Mouse (Mus musculus) CH12.LX (cell line): ENCODE results near the gene Chrm3. TPM values are rescaled to one million over a fixed set of nuclear protein-coding genes. Genes with fewer than 3 reads are reported as not detected.

Source experiments
- DNase-seq: peaks from one replicate; pipeline ENCODE4 v3.0.0-alpha.2; 2013; ENCODE audit errors: extremely low read depth
- H3K27ac ChIP-seq: 2 replicates; pipeline ENCODE4 v1.5.1; 2012; ENCODE audit warnings: low read depth, mild to moderate bottlenecking, control low read depth, moderate library complexity; ENCODE audit not compliant: insufficient read depth
- H3K27me3 ChIP-seq: replicated peaks from 2 replicates; pipeline ENCODE3; 2012; ENCODE audit warnings: inconsistent platforms
- H3K36me3 ChIP-seq, 2 experiments: replicated peaks in 1 of 2; 2 replicates each; pipeline versions ENCODE3 to v1.6.1; 2012; ENCODE audit warnings: inconsistent platforms in 1 of 2, low read length in 1 of 2, mild to moderate bottlenecking in 1 of 2, mixed read lengths in 1 of 2, moderate library complexity in 1 of 2; ENCODE audit not compliant: control insufficient read depth in 1 of 2, insufficient read depth in 1 of 2
- H3K4me1 ChIP-seq, 2 experiments: 2 replicates each; pipeline ENCODE4 v1.6.1; 2012; ENCODE audit warnings: inconsistent platforms in 1 of 2, moderate library complexity in 1 of 2; ENCODE audit not compliant: insufficient read depth in 2 of 2, control insufficient read depth in 1 of 2
- H3K4me2 ChIP-seq: 2 replicates; pipeline ENCODE4 v1.6.1; 2012; ENCODE audit warnings: low read depth, mild to moderate bottlenecking, control low read depth; ENCODE audit not compliant: poor library complexity, insufficient read depth, severe bottlenecking
- H3K4me3 ChIP-seq, 3 experiments: fragments of 150-350 bp in 1 of 3; sonication (generic) in 1 of 3; replicated peaks in 1 of 3; 2 replicates each; pipeline versions ENCODE3 to v1.5.1; 2011 to 2012; ENCODE audit warnings: low read depth in 2 of 3, low read length in 2 of 3, mild to moderate bottlenecking in 2 of 3, moderate library complexity in 2 of 3, control low read depth in 1 of 3, improper control_type of control experiment in 1 of 3, inconsistent platforms in 1 of 3, mixed read lengths in 1 of 3; ENCODE audit not compliant: poor library complexity in 1 of 3
- H3K79me2 ChIP-seq: replicated peaks from 2 replicates; pipeline ENCODE4 v1.6.1; 2012; ENCODE audit warnings: mild to moderate bottlenecking, moderate library complexity; ENCODE audit not compliant: control insufficient read depth, poor library complexity, insufficient read depth, severe bottlenecking; ENCODE audit errors: extremely low read depth
- H3K9ac ChIP-seq: 2 replicates; pipeline ENCODE4 v1.6.1; 2012; ENCODE audit warnings: low read depth, mild to moderate bottlenecking, control low read depth, moderate library complexity; ENCODE audit not compliant: insufficient read depth
- H3K9me3 ChIP-seq: replicated peaks from 2 replicates; pipeline ENCODE3; 2012; ENCODE audit warnings: low read length, inconsistent platforms, mixed read lengths
- CHD1 ChIP-seq: IDR thresholded peaks from 2 replicates; pipeline ENCODE4 v1.6.1; 2012; ENCODE audit warnings: low read depth, low read length, improper control_type of control experiment, inconsistent platforms
- ELF1 ChIP-seq: IDR thresholded peaks from 2 replicates; pipeline ENCODE4 v1.6.1; 2014; ENCODE audit warnings: low read depth, mild to moderate bottlenecking, inconsistent platforms, low read length, improper control_type of control experiment
- EP300 ChIP-seq: IDR thresholded peaks from 2 replicates; pipeline ENCODE4 v1.6.1; 2011; ENCODE audit warnings: low read length, improper control_type of control experiment
- ETS1 ChIP-seq: conservative IDR thresholded peaks from 2 replicates; pipeline ENCODE4 v1.6.1; 2012; ENCODE audit warnings: low read depth, mild to moderate bottlenecking, inconsistent platforms, low read length, improper control_type of control experiment, moderate library complexity
- HCFC1 ChIP-seq: IDR thresholded peaks from 2 replicates; pipeline ENCODE4 v1.6.1; 2012; ENCODE audit warnings: low read depth, mild to moderate bottlenecking, inconsistent platforms, low read length, improper control_type of control experiment
- IRF4 ChIP-seq: IDR thresholded peaks from 2 replicates; pipeline ENCODE4 v1.6.1; 2014; ENCODE audit warnings: low read depth, mild to moderate bottlenecking, inconsistent platforms, low read length, improper control_type of control experiment
- JUND ChIP-seq: conservative IDR thresholded peaks from 2 replicates; pipeline ENCODE4 v1.6.1; 2011; ENCODE audit warnings: low read depth, low read length, improper control_type of control experiment
- MAFK ChIP-seq: IDR thresholded peaks from 2 replicates; pipeline ENCODE4 v1.6.1; 2011; ENCODE audit warnings: low read length, improper control_type of control experiment; ENCODE audit not compliant: insufficient replicate concordance
- MAX ChIP-seq: IDR thresholded peaks from 2 replicates; pipeline ENCODE4 v1.6.1; 2011; ENCODE audit warnings: low read length, improper control_type of control experiment
- MAZ ChIP-seq: IDR thresholded peaks from 2 replicates; pipeline ENCODE4 v1.6.1; 2012; ENCODE audit warnings: low read depth, mild to moderate bottlenecking, inconsistent platforms, low read length, improper control_type of control experiment, moderate library complexity
- MYC ChIP-seq: IDR thresholded peaks from 2 replicates; pipeline ENCODE4 v1.6.1; 2011; ENCODE audit warnings: low read depth, mild to moderate bottlenecking, improper control_type of control experiment, low read length
- NELFE ChIP-seq: IDR thresholded peaks from 2 replicates; pipeline ENCODE4 v1.6.1; 2011; ENCODE audit warnings: low read depth, low read length, improper control_type of control experiment
- NRF1 ChIP-seq: IDR thresholded peaks from 2 replicates; pipeline ENCODE4 v1.6.1; 2014; ENCODE audit warnings: low read depth, mild to moderate bottlenecking, inconsistent platforms, low read length, improper control_type of control experiment, moderate library complexity
- POLR2A ChIP-seq: IDR thresholded peaks from 2 replicates; pipeline ENCODE4 v1.6.1; 2011; ENCODE audit warnings: low read depth, mild to moderate bottlenecking, improper control_type of control experiment, low read length
- POLR2AphosphoS2 ChIP-seq: IDR thresholded peaks from 2 replicates; pipeline ENCODE4 v1.6.1; 2011; ENCODE audit warnings: low read depth, low read length, improper control_type of control experiment
- TBP ChIP-seq: conservative IDR thresholded peaks from 2 replicates; pipeline ENCODE4 v1.6.1; 2011; ENCODE audit warnings: low read depth, low read length, improper control_type of control experiment
- TCF12 ChIP-seq: IDR thresholded peaks from 2 replicates; pipeline ENCODE4 v1.6.1; 2014; ENCODE audit warnings: low read depth, mild to moderate bottlenecking, inconsistent platforms, low read length, improper control_type of control experiment
- UBTF ChIP-seq: IDR thresholded peaks from 2 replicates; pipeline ENCODE4 v1.6.1; 2012; ENCODE audit warnings: low read depth, mild to moderate bottlenecking, inconsistent platforms, low read length, improper control_type of control experiment, moderate library complexity
- ZKSCAN1 ChIP-seq: IDR thresholded peaks from 2 replicates; pipeline ENCODE4 v1.6.1; 2012; ENCODE audit warnings: low read depth, inconsistent platforms, low read length, improper control_type of control experiment, borderline replicate concordance
- dilution Hi-C: fragments of 300-500 bp; cut with MboI; formaldehyde crosslinking; loops from 2 replicates; pipeline ENCODE4 v1.14.3; 2020; ENCODE audit warnings: low sequenced_read_pairs; ENCODE audit not compliant: extremely low pct_unique_long_range_greater_than_20kb, extremely low pct_ligation_motif_present
- in situ Hi-C: fragments of 300-500 bp; cut with MboI; formaldehyde crosslinking; loops from 3 replicates; pipeline ENCODE4 v1.14.3; 2019; ENCODE audit warnings: low sequenced_read_pairs, low pct_ligation_motif_present, low pct_unique_long_range_greater_than_20kb, mixed read lengths
- polyA plus RNA-seq: library from polyadenylated mRNA; unstranded; fragments of >175 nt; gene quantifications from 2 replicates; pipeline ENCODE4 v1.2.1, GENCODE M21; 2012; ENCODE audit warnings: low read depth; ENCODE audit not compliant: insufficient read length
- total RNA-seq, 2 experiments: library from RNA; depleted of rRNA; stranded (reverse); fragments of 300-350 nt in 1 of 2; fragments of >200 nt in 1 of 2; gene quantifications; 2 replicates each; pipeline ENCODE4 v1.2.3; 2012 to 2014

Chrm3 gene
- total and polyA plus RNA-seq, 3 experiments, result not detected

- Histone ChIP-seq H3K79me2 (no peaks in the 10 kb centered on the region), H3K4me2 (no peak overlapping the region)
- no peak for TF ChIP-seq MAFK
- no peak for TF ChIP-seq POLR2A
- TF ChIP-seq TBP, result no peak
- no peak for TF ChIP-seq MYC
- TF ChIP-seq JUND, result no peak
- no peak for TF ChIP-seq NRF1
- TF ChIP-seq EP300, result no peak
Observed at GRCm38 (mm10) chr13:10236279-10236678, 124.4 kb downstream of the Chrm3 start.

GRCm38 (mm10) chr13:10235391-10236169, 125.1 kb downstream of the Chrm3 start:
- in situ Hi-C loops (no loop called here), dilution Hi-C loops (no loop called here)
- Histone ChIP-seq H3K36me3 (no peaks in the 10 kb centered on the region), H3K27ac (no peak overlapping the region), H3K9me3 (no peaks in the 10 kb centered on the region), H3K4me3 (no peak overlapping the region), H3K4me1 (no peaks in the 10 kb centered on the region), H3K4me2 (no peak overlapping the region), H3K79me2 (no peaks in the 10 kb centered on the region), H3K9ac (no peak overlapping the region)
- DNase-seq, result no peak
- TF ChIP-seq IRF4, result no peak
- TF ChIP-seq ETS1, result no peak
- no peak for TF ChIP-seq CHD1
- no peak for TF ChIP-seq POLR2AphosphoS2
- TF ChIP-seq UBTF, result no peak
- TF ChIP-seq MAX, result no peak
- TF ChIP-seq ELF1, result no peak
- no peak for TF ChIP-seq TCF12
- no peak for TF ChIP-seq NELFE
- no peak for TF ChIP-seq HCFC1
- TF ChIP-seq ZKSCAN1, result no peak
- no peak for TF ChIP-seq MYC
- TF ChIP-seq MAZ, result no peak
- TF ChIP-seq, all 38 proteins: peak for 0
- H3K27me3 ChIP-seq, result no peaks in the 10 kb centered on the region

More at GRCm38 (mm10) chr13:10236279-10236678, 124.4 kb downstream of the Chrm3 start:
- H3K9me3 ChIP-seq, result no peaks in the 10 kb centered on the region
- no peak overlapping the region for H3K4me3 ChIP-seq
- no peak overlapping the region for H3K9ac ChIP-seq
- no peaks in the 10 kb centered on the region for H3K36me3 ChIP-seq
- no peaks in the 10 kb centered on the region for H3K27me3 ChIP-seq
- dilution Hi-C loops (no loop called here), in situ Hi-C loops (no loop called here)
- H3K4me1 ChIP-seq, result no peaks in the 10 kb centered on the region
- H3K27ac ChIP-seq, result no peak overlapping the region
- no peak for DNase-seq
